Mouse (Mus musculus) limb, embryonic 14.5 days (tissue): Measurements from ENCODE around the gene Acad11. TPM values are rescaled to one million over a fixed set of nuclear protein-coding genes. Genes with fewer than 3 reads are reported as not detected.

Experiments used
- ATAC-seq: fragments of 200-750 bp; cut with Nextera tagmentation; 2 replicates; pipeline ENCODE4 v1.8.0; 2017; ENCODE audit warnings: low read depth, moderate number of reproducible peaks, moderate TSS enrichment; ENCODE audit not compliant: low FRiP score
- DNase-seq: peaks from one replicate; pipeline ENCODE4 v3.0.0-alpha.2; 2015; ENCODE audit warnings: low spot score
- H3K27ac ChIP-seq: fragments of 300-500 bp; sonication (generic); replicated peaks from 2 replicates; pipeline ENCODE4 v1.5.1; 2014; ENCODE audit warnings: low read depth, mild to moderate bottlenecking, low read length, moderate library complexity, mixed read lengths
- H3K27me3 ChIP-seq: fragments of 300-500 bp; sonication (generic); 2 replicates; pipeline ENCODE4 v1.6.1; 2014; ENCODE audit warnings: low read length, mixed read lengths; ENCODE audit not compliant: control insufficient read depth, insufficient read depth
- H3K36me3 ChIP-seq: fragments of 300-500 bp; sonication (generic); 2 replicates; pipeline ENCODE4 v1.6.1; 2014; ENCODE audit warnings: mild to moderate bottlenecking, low read length, moderate library complexity, mixed read lengths; ENCODE audit not compliant: control insufficient read depth, insufficient read depth
- H3K4me1 ChIP-seq: fragments of 300-500 bp; sonication (generic); 2 replicates; pipeline ENCODE4 v1.6.1; 2014; ENCODE audit warnings: antibody characterized with exemption, low read length, mixed read lengths; ENCODE audit not compliant: control insufficient read depth, insufficient read depth
- H3K4me2 ChIP-seq: fragments of 300-500 bp; sonication (generic); replicated peaks from 2 replicates; pipeline ENCODE4 v1.6.1; 2014; ENCODE audit warnings: low read depth, mild to moderate bottlenecking, low read length, moderate library complexity; ENCODE audit not compliant: severe bottlenecking
- H3K4me3 ChIP-seq: fragments of 300-500 bp; sonication (generic); replicated peaks from 2 replicates; pipeline ENCODE4 v1.5.1; 2014; ENCODE audit warnings: low read length
- H3K9ac ChIP-seq: fragments of 300-500 bp; sonication (generic); 2 replicates; pipeline ENCODE4 v1.6.1; 2014; ENCODE audit warnings: mild to moderate bottlenecking, low read depth, low read length, moderate library complexity; ENCODE audit not compliant: severe bottlenecking
- H3K9me3 ChIP-seq: fragments of 300-500 bp; sonication (generic); 2 replicates; pipeline ENCODE4 v1.6.1; 2016; ENCODE audit warnings: low read length; ENCODE audit not compliant: control insufficient read depth
- POLR2A ChIP-seq: fragments of 200-500 bp; IDR thresholded peaks from 2 replicates; pipeline ENCODE4 v1.8.0; 2012; ENCODE audit warnings: inconsistent platforms, mild to moderate bottlenecking, moderate library complexity, borderline replicate concordance; ENCODE audit not compliant: insufficient read depth, insufficient read length; ENCODE audit errors: extremely low read depth
- WGBS: fragments of 180-500 bp; shearing (Covaris S2); extraction: QIAGEN DNeasy Blood & Tissue Kit; methylation state at CpG from one replicate; pipeline ENCODE4 v1.1.7; 2014; 5-methylcytosine and 5-hydroxymethylcytosine counted together
- polyA plus RNA-seq, 2 experiments: library from polyadenylated mRNA; depleted of rRNA in 1 of 2; stranded (reverse) in 1 of 2; unstranded in 1 of 2; fragments of >200 nt; fragmentation: Nextera tagmentation in 1 of 2; extraction: Ambion mirVana in 1 of 2; gene quantifications; 2 replicates each; pipeline versions ENCODE4 v1.2.1 to v1.2.3; 2012 to 2014

Acad11 gene
- polyA plus RNA-seq, 2 experiments = 11.4 to 14.0 TPM

- no peak within 1 kb of the TSS for H3K4me2 ChIP-seq
- DNase-seq (no peak), ATAC-seq (no peak)
- no peak within 1 kb of the TSS for H3K9ac ChIP-seq
- H3K36me3 ChIP-seq = peaks cover 61% of the 10 kb centered on the region
- no peaks in the 10 kb centered on the region for H3K27me3 ChIP-seq
- H3K9me3 ChIP-seq = no peaks in the 10 kb centered on the region
- H3K27ac ChIP-seq = no peak within 1 kb of the TSS
- H3K4me3 ChIP-seq = no peak within 1 kb of the TSS
- H3K4me1 ChIP-seq = no peaks in the 10 kb centered on the region
- no peak for TF ChIP-seq POLR2A
- WGBS = 55% methylated on average over 2 of the region's 2 CpGs
These were observed 22.8 kb upstream of the Acad11 start, which contains the start of gene Gm28305 for GRCm38 (mm10) chr9:104040362-104040761. Gm28305 (plus strand) TSS chr9:104040662.

GRCm38 (mm10) chr9:104043676-104044075 lies 19.5 kb upstream of the Acad11 start:
- 91% methylated on average over 4 of the region's 4 CpGs for WGBS
- Histone ChIP-seq H3K27ac (no peak overlapping the region), H3K9ac (no peak overlapping the region), H3K4me3 (no peak overlapping the region), H3K4me2 (no peak overlapping the region), H3K27me3 (no peaks in the 10 kb centered on the region), H3K9me3 (no peaks in the 10 kb centered on the region), H3K36me3 (peaks cover 57% of the 10 kb centered on the region), H3K4me1 (no peaks in the 10 kb centered on the region)
- no peak for ATAC-seq
- no peak for TF ChIP-seq POLR2A
- DNase-seq = no peak

- no peak overlapping the region for H3K4me3 ChIP-seq
- no peak for DNase-seq
- no peak overlapping the region for H3K4me2 ChIP-seq
- 88% methylated on average over 6 of the region's 6 CpGs for WGBS
- no peaks in the 10 kb centered on the region for H3K27me3 ChIP-seq
- no peak for TF ChIP-seq POLR2A
- H3K9ac ChIP-seq = no peak overlapping the region
- no peak for ATAC-seq
- H3K9me3 ChIP-seq = no peaks in the 10 kb centered on the region
- H3K4me1 ChIP-seq = no peaks in the 10 kb centered on the region
- no peak overlapping the region for H3K27ac ChIP-seq
- peaks cover 96% of the 10 kb centered on the region for H3K36me3 ChIP-seq
These were observed 12.1 kb upstream of the Acad11 start for GRCm38 (mm10) chr9:104051028-104051427.

GRCm38 (mm10) chr9:104062430-104063243 lies 540 bp upstream of the Acad11 start, which contains the start of gene Uba5:
Uba5 (minus strand) TSS chr9:104063134.
- peak; percentile 80 for DNase-seq
- ATAC-seq = peak; percentile 76
- peak within 1 kb of the TSS; percentile 28; the same call in 1 of the 2 replicates for H3K27ac ChIP-seq
- peak within 1 kb of the TSS; percentile 88 for H3K4me2 ChIP-seq
- peaks cover 23% of the 10 kb centered on the region for H3K36me3 ChIP-seq
- peak; percentile 45; the same call in 1 of the 2 replicates for TF ChIP-seq POLR2A
- H3K9me3 ChIP-seq = no peaks in the 10 kb centered on the region
- peak within 1 kb of the TSS; percentile 87 for H3K4me3 ChIP-seq
- H3K4me1 ChIP-seq = peaks cover 15% of the 10 kb centered on the region
- H3K27me3 ChIP-seq = no peaks in the 10 kb centered on the region
- 2% methylated on average over 46 of the region's 59 CpGs for WGBS
- H3K9ac ChIP-seq = peak within 1 kb of the TSS; percentile 77

GRCm38 (mm10) chr9:104064571-104064970 lies 1.4 kb downstream of the Acad11 start:
- no peak for ATAC-seq
- Histone ChIP-seq H3K27me3 (no peaks in the 10 kb centered on the region), H3K36me3 (peaks cover 14% of the 10 kb centered on the region), H3K9me3 (no peaks in the 10 kb centered on the region), H3K4me1 (peaks cover 15% of the 10 kb centered on the region), H3K4me2 (no peak overlapping the region), H3K27ac (no peak overlapping the region), H3K4me3 (no peak overlapping the region), H3K9ac (no peak overlapping the region)
- no peak for DNase-seq
- TF ChIP-seq POLR2A = no peak
- WGBS = 27% methylated on average over 1 of the region's 1 CpGs

GRCm38 (mm10) chr9:104070241-104070640 lies 7.1 kb downstream of the Acad11 start:
- Histone ChIP-seq H3K27ac (no peak overlapping the region), H3K4me2 (no peak overlapping the region), H3K4me3 (no peak overlapping the region), H3K9me3 (no peaks in the 10 kb centered on the region), H3K27me3 (no peaks in the 10 kb centered on the region), H3K36me3 (no peaks in the 10 kb centered on the region), H3K9ac (no peak overlapping the region), H3K4me1 (no peaks in the 10 kb centered on the region)
- no peak for DNase-seq
- ATAC-seq = no peak
- TF ChIP-seq POLR2A = no peak
- WGBS = 79% methylated on average over 4 of the region's 4 CpGs
